Mouse (Mus musculus): Measurements from ENCODE around the gene Zswim1.

GRCm38 (mm10) chr2:164784869-164785420 is 37.5 kb upstream of the Zswim1 start:
- TF ChIP-seq EP300 (IDR thresholded peaks at IDR 0.05; ENCODE audit: low read depth) (no peak), CTCF (IDR thresholded peaks at IDR 0.05; ENCODE audit: low read depth) (no peak)
